Mouse (Mus musculus): Measurements from ENCODE around the gene Trim14. TPM values are rescaled to one million over a fixed set of nuclear protein-coding genes. Genes with fewer than 3 reads are reported as not detected.

The Trim14 gene
- polyA plus RNA-seq, 1 experiment from 2014 or later, result 2.1 TPM

DNA sequence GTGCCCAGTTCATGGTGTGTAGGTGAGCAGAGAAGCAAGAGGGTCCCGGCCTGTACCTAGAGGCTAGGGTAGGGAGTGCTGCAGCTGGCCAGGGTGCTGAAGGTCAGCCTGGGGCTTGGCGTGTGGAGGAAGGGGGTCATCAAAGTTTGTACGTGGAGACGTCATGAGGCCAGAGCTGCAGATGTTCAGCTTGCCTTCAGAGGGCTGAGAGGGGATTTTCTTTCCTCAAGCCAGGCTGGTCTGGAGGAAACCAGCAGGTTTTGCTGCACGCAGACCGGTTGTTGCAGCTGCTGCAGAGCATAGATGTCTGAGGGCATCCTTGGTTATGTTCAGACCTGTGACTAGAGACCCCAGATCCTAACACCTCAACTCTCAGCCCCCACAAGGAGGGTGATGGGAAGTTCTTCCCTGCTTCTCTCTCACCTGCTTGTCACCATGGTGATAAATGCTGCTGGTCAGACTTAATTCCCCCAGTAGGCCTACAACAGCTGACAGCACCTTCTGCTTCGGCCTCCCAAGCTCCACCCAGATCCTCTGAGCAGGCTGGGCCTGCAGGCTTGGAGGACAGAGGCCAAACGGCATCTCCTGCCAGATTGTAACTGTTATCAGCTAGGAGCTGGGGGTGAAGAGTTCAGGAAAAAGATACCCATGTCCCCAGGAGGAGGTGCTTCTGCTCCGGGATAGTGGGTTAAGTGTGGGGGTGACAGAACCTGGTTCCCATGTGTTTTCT lies 38.2 kb upstream of the Trim14 start:
- no peak overlapping the region for H3K4me2 ChIP-seq
- H3K27me3 ChIP-seq, result no peaks in the 10 kb centered on the region
- no peak overlapping the region for H3K4me3 ChIP-seq
- H3K36me3 ChIP-seq, result no peaks in the 10 kb centered on the region
- H3K9me3 ChIP-seq, result peaks cover 8% of the 10 kb centered on the region; the same call in 1 of the 2 replicates
- ATAC-seq (ENCODE audit: low read depth), result no peak
- H3K4me1 ChIP-seq (replicated peaks), result peaks cover 8% of the 10 kb centered on the region
- H3K27ac ChIP-seq (replicated peaks), result no peak overlapping the region; the same call in 1 of the 2 replicates
- no peak overlapping the region for H3K9ac ChIP-seq
- whole genome bisulfite sequencing, result 68% methylated on average over 9 of the region's 9 CpGs

DNA sequence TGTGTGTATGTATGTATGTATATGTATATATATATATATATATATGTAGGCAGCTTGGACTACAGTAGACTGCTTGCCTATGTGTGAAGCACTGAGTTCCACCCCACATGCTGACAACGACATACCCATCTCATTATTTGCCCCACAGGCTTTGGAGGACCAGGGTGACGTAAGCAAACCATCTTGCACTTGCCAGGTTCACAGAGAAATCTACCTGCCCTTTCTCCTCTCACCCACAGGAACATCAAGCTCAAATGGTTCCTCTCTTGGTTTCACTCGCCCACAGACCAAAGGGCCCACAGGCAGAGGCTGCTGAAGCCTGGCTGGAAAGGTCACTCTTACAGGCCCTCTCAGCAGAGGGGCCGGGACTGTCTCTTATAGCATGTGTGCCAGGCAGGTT lies 36.7 kb upstream of the Trim14 start:
- no peaks in the 10 kb centered on the region for H3K27me3 ChIP-seq
- H3K4me3 ChIP-seq, result no peak overlapping the region
- no peak overlapping the region for H3K27ac ChIP-seq (replicated peaks)
- peaks cover 4% of the 10 kb centered on the region; the same call in 1 of the 2 replicates for H3K9me3 ChIP-seq
- no peak for ATAC-seq (ENCODE audit: low read depth)
- H3K4me1 ChIP-seq (replicated peaks), result peaks cover 10% of the 10 kb centered on the region
- no peak overlapping the region for H3K9ac ChIP-seq
- 83% methylated on average over 4 of the region's 4 CpGs for WGBS
- H3K4me2 ChIP-seq, result no peak overlapping the region
- H3K36me3 ChIP-seq, result no peaks in the 10 kb centered on the region

DNA sequence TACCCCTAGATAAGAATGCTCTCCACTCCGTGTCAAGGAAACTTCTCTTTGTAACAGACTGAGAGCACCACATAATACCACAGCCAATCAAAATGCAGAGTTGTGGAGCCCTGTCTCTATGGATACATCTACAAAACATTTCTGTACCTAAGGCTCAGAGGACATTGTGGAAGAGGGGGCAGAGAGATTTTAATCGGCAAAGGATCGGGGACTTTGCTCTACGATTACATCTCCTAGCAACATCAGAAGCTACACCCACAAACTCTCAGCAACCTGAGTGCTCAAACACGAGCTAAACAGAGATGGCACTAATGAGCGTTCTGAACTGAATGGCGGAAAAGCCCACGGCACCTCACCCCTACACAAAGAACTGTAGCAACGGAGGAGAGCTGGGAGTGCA lies 35.8 kb upstream of the Trim14 start:
- H3K27ac ChIP-seq (replicated peaks), result no peak overlapping the region
- no peak overlapping the region for H3K4me3 ChIP-seq
- H3K9me3 ChIP-seq, result peaks cover 4% of the 10 kb centered on the region; the same call in 1 of the 2 replicates
- peaks cover 10% of the 10 kb centered on the region for H3K4me1 ChIP-seq (replicated peaks)
- H3K4me2 ChIP-seq, result no peak overlapping the region
- no peak overlapping the region for H3K9ac ChIP-seq
- no peaks in the 10 kb centered on the region for H3K36me3 ChIP-seq
- H3K27me3 ChIP-seq, result no peaks in the 10 kb centered on the region
- no peak for ATAC-seq (ENCODE audit: low read depth)
- WGBS, result 93% methylated on average over 9 of the region's 9 CpGs

DNA sequence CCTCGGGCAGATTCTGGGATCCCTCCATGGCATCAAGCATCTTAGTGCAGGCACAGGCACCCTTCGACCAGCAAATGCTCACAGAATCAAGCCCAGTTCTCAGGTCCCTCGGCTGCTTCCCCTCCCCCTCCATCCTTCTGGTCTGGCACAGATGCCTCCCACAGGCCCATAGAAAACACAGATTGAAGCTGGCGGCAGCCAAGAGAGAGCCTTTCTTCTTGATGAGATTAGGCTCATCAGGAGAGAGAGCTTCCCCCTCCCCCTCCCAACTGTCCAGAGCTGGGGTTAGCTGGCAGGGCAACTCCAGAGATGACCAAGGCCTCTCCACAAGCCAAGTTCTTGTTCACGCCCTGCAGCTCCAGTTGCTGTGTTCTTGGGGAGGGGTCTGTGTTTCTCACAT lies 33.7 kb upstream of the Trim14 start:
- Histone ChIP-seq H3K4me1 (replicated peaks) (peaks cover 10% of the 10 kb centered on the region), H3K36me3 (no peaks in the 10 kb centered on the region), H3K27ac (replicated peaks) (no peak overlapping the region), H3K9me3 (no peaks in the 10 kb centered on the region; the same call in 1 of the 2 replicates), H3K9ac (no peak overlapping the region), H3K4me2 (no peak overlapping the region), H3K4me3 (no peak overlapping the region), H3K27me3 (no peaks in the 10 kb centered on the region)
- 42% methylated on average over 5 of the region's 5 CpGs for WGBS
- no peak for ATAC-seq (ENCODE audit: low read depth)

DNA sequence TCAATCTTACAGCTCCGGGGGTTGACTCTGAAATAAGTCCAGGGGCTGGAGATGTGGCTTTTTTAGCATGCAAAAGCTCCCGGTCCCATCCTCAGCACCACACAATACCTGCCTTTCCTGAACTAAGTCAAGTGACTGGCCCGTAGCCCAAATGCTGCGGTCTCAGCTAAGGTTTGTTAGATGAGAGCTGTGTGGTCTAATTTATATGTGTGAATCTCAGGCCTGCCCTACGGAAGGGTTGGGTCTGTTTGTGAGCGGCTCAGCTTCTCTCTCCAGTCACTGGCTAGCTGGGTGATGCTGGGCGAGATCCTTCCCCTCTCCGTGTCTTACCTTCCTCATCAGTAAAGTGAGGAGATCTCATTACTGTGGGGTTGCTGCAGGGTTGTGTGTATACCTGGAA lies 32.2 kb upstream of the Trim14 start:
- no peak overlapping the region for H3K4me2 ChIP-seq
- no peak overlapping the region for H3K27ac ChIP-seq (replicated peaks)
- H3K9me3 ChIP-seq, result no peaks in the 10 kb centered on the region; the same call in 1 of the 2 replicates
- H3K4me3 ChIP-seq, result no peak overlapping the region
- H3K36me3 ChIP-seq, result no peaks in the 10 kb centered on the region
- no peaks in the 10 kb centered on the region for H3K27me3 ChIP-seq
- WGBS, result 93% methylated on average over 8 of the region's 8 CpGs
- no peak overlapping the region for H3K9ac ChIP-seq
- peaks cover 10% of the 10 kb centered on the region for H3K4me1 ChIP-seq (replicated peaks)
- ATAC-seq (ENCODE audit: low read depth), result no peak

DNA sequence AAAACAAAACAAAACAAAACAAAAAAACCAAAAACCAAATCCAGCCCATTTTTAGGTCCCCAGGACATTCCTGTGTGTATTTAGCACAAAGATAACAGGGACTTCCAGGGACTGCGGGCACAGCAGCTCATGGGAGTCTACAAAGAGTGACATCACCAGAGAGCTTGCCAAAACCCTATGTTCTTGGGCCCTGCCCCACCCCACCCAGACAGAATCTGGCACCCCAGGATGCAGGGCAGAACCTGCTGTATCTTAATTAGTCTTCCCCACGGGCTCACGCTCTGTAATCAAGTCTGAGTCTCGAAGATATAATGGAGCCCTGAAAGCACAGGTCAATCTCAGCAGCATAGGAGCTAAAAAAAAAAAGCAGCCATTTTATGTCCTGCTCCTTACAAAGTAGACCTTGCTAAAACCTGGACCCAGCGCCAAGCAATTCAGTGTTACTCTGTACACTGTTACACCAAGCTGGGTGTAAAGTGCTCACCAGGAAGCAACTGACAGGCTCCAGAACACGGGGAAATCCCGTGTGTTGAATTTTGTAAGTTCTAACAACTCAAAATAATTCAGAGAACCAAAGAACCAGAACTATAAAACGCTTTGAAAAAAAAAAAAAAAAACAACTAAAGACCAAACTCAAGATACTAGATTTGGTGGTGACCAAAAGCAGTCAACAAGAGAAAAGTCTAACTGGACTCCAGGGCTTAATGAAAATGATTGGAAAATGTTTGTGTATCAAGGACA lies 31.2 kb upstream of the Trim14 start:
- Histone ChIP-seq H3K27ac (replicated peaks) (no peak overlapping the region), H3K4me2 (no peak overlapping the region), H3K4me1 (replicated peaks) (peaks cover 10% of the 10 kb centered on the region), H3K9ac (no peak overlapping the region), H3K36me3 (no peaks in the 10 kb centered on the region), H3K4me3 (no peak overlapping the region), H3K9me3 (no peaks in the 10 kb centered on the region; the same call in 1 of the 2 replicates), H3K27me3 (no peaks in the 10 kb centered on the region)
- 73% methylated on average over 8 of the region's 8 CpGs for WGBS
- no peak for ATAC-seq (ENCODE audit: low read depth)

DNA sequence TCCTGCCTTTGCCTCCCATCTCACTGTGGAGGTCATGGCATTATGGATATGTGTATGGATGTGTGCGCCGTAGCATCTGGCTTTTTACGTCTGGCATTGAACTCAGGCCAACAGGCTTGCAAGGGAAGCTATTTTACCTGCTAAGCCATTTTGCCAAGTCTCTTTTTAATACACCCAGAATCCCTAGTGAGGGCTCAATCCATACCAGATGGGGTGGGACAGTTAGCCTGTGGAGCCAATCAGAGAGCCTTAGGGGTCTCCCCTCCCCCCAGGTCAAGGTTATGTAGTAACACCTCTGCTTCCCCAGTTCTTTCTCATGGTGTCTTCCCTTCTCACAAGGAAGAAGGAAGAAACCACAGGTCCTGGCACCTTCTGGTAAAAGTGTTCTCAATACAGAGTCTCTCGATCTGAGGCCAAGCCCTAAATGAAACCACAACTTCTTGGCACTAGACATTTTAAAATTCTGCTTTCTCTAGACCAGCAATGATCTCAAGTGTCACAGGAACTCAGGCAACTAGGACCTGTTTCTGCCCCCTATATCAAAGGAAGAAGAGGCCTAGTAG lies 29.5 kb upstream of the Trim14 start:
- Histone ChIP-seq H3K36me3 (no peaks in the 10 kb centered on the region), H3K4me3 (no peak overlapping the region), H3K9me3 (no peaks in the 10 kb centered on the region), H3K27ac (replicated peaks) (no peak overlapping the region), H3K27me3 (no peaks in the 10 kb centered on the region), H3K9ac (no peak overlapping the region), H3K4me2 (no peak overlapping the region), H3K4me1 (replicated peaks) (peaks cover 10% of the 10 kb centered on the region)
- ATAC-seq (ENCODE audit: low read depth), result no peak
- 88% methylated on average over 4 of the region's 4 CpGs for WGBS

DNA sequence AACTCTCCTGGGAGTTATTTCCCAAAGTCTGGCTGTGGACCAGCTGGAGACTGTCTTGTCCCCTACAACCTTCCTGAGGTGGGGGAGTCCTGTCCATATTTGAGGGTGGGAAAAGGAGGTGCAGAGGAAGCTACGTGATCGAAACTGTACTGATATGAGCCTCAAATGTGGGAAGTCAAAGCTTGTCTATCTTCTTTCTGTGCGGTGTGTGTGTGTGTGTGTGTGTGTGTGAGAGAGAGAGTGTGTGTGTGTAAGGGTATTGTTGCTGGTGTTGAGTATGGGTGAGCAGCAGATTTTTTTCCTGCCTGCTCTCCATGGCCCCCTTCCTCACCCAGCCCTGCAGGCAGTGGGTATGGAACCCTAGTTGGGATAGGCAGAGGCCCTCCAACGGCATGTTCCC lies 28.3 kb upstream of the Trim14 start:
- no peaks in the 10 kb centered on the region for H3K9me3 ChIP-seq
- 94% methylated on average over 4 of the region's 4 CpGs for WGBS
- H3K27ac ChIP-seq (replicated peaks), result no peak overlapping the region
- H3K9ac ChIP-seq, result no peak overlapping the region
- no peak overlapping the region for H3K4me3 ChIP-seq
- H3K36me3 ChIP-seq, result no peaks in the 10 kb centered on the region
- ATAC-seq (ENCODE audit: low read depth), result no peak
- no peak overlapping the region for H3K4me2 ChIP-seq
- peaks cover 2% of the 10 kb centered on the region; the same call in 1 of the 2 replicates for H3K4me1 ChIP-seq (replicated peaks)
- H3K27me3 ChIP-seq, result no peaks in the 10 kb centered on the region

DNA sequence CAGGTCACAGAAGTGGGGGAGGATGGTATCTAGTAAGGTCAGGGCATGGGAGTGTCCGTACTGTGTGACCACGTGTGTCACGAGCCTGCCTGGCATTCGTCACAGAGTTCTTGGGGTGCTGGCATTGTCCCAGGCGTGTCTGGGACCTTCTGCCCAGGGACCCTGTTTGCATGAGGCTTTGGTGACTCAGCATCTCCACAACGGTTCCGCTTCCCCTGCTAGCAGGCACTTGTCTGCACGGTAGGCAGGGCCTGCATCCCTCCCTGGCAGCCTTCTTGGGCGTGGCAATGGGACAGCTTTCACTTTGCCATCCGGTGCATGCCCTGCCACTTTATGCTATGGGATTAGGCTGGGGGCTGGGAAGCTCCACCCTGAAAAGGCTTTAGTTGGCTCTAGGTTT lies 27.9 kb upstream of the Trim14 start:
- no peak for ATAC-seq (ENCODE audit: low read depth)
- Histone ChIP-seq H3K36me3 (no peaks in the 10 kb centered on the region), H3K4me3 (no peak overlapping the region), H3K27me3 (no peaks in the 10 kb centered on the region), H3K27ac (replicated peaks) (no peak overlapping the region), H3K4me1 (replicated peaks) (no peaks in the 10 kb centered on the region), H3K4me2 (no peak overlapping the region), H3K9ac (no peak overlapping the region), H3K9me3 (no peaks in the 10 kb centered on the region)
- WGBS, result 77% methylated on average over 10 of the region's 10 CpGs

DNA sequence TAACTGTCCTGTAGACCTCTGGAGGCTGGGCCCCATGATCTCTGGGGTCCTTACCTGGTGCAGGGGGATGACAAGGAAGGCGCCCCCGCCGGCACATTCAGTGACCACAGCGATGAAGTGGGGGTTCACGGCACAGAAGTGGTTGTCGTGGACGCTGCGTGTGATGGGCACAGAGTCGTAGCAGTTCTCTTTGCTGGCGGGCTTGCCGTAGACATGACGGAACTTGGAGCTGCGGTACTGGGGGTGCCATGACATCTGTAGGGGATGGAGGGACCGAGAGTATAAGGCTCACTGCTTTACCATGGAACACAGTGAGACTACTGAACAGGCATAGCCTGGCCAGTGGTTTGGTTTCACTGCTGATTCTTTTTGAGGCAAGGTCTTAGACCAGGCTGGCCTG lies 26.9 kb upstream of the Trim14 start:
- Histone ChIP-seq H3K4me2 (no peak overlapping the region), H3K27me3 (no peaks in the 10 kb centered on the region), H3K9me3 (no peaks in the 10 kb centered on the region), H3K27ac (replicated peaks) (no peak overlapping the region), H3K9ac (no peak overlapping the region), H3K4me1 (replicated peaks) (no peaks in the 10 kb centered on the region), H3K4me3 (no peak overlapping the region), H3K36me3 (no peaks in the 10 kb centered on the region)
- ATAC-seq (ENCODE audit: low read depth), result no peak
- 94% methylated on average over 14 of the region's 14 CpGs for WGBS

DNA sequence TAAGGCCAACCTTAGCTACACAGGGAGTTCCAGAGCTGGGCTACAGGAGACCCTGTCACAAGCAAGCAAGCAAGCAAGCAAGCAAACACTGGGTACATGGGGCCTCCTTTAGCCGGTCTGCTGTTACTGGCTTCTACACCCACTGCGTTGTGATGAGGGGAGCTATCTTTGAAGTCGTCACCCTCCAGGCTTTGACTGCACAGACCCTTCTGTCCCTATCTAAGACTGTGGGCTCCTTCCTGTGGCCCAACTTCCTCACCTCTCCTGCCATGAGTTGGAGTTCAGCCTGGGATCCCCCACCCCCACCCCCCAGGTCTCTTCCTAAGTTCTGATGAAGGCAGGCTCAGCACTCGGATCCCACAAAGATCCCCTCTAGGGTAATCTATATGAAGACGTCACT lies 26.1 kb upstream of the Trim14 start:
- Histone ChIP-seq H3K9me3 (no peaks in the 10 kb centered on the region), H3K4me1 (replicated peaks) (no peaks in the 10 kb centered on the region), H3K9ac (no peak overlapping the region), H3K4me2 (no peak overlapping the region), H3K4me3 (no peak overlapping the region), H3K27ac (replicated peaks) (no peak overlapping the region), H3K27me3 (no peaks in the 10 kb centered on the region), H3K36me3 (no peaks in the 10 kb centered on the region)
- no peak for ATAC-seq (ENCODE audit: low read depth)
- 83% methylated on average over 5 of the region's 5 CpGs for whole genome bisulfite sequencing

DNA sequence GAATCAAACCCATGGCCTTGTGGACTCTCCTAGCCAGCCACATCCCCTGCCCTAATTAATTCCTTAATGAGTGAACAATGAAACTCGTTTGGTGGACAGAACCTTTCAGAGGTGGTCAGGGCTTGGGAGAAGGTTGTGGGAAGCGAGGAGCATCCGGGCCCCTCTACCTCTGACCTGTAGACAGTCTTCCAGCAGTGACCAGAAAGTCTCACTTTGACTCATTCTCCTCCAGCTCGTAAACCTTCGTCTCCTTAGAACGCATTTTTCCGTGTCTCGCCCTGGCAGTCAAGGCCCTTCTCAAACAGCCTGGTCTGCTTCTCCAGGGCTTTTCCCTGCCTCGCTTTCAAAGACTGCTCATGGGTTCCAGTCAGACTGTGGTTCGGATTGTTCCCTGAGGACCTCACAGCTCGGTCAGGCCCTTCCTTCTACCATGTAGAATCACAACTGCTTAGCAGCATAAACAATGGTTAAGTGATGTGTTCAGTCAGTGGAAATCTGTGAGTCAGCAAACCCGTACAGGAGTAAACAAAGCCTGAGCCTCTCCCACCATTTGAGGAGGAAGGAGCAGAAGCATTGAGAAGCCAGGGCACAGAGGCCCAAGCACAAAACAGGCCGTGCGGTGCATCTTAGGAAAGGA lies 24.2 kb upstream of the Trim14 start:
- Histone ChIP-seq H3K4me2 (no peak overlapping the region), H3K4me1 (replicated peaks) (no peaks in the 10 kb centered on the region), H3K27me3 (no peaks in the 10 kb centered on the region), H3K4me3 (no peak overlapping the region), H3K9ac (no peak overlapping the region), H3K36me3 (no peaks in the 10 kb centered on the region), H3K27ac (replicated peaks) (no peak overlapping the region), H3K9me3 (no peaks in the 10 kb centered on the region)
- no peak for ATAC-seq (ENCODE audit: low read depth)
- WGBS, result 79% methylated on average over 14 of the region's 14 CpGs
